Mouse (Mus musculus): ENCODE results near the gene Apoa2. TPM values are rescaled to one million over a fixed set of nuclear protein-coding genes. Genes with fewer than 3 reads are reported as not detected.

Apoa2 gene
- polyA plus RNA-seq, 1 experiment: not detected

GRCm38 (mm10) chr1:171193911-171194830, 30.7 kb upstream of the Apoa2 start:
- Histone ChIP-seq H3ac (ENCODE audit: control insufficient read depth, insufficient read length) (no peak overlapping the region), H3K4me2 (ENCODE audit: low read depth) (peak overlapping the region; percentile 76), H3K4me3 (no peak overlapping the region), H3K27me3 (ENCODE audit: control insufficient read depth, insufficient read depth, insufficient read length) (no peaks in the 10 kb centered on the region), H3K36me3 (ENCODE audit: control insufficient read depth, insufficient read depth) (no peaks in the 10 kb centered on the region), H3K79me2 (ENCODE audit: control insufficient read depth, insufficient read depth) (no peaks in the 10 kb centered on the region)
- TF ChIP-seq MYOD1 (IDR thresholded peaks at IDR 0.05; ENCODE audit: control insufficient read depth in 1 of 3, insufficient read length in 2 of 3, low read depth in 2 of 3) (no peak), USF1 (IDR thresholded peaks at IDR 0.05; ENCODE audit: low read depth) (no peak), MAX (IDR thresholded peaks at IDR 0.05; ENCODE audit: low read depth) (no peak), POLR2AphosphoS2 (IDR thresholded peaks at IDR 0.05; ENCODE audit: insufficient read length, low read depth) (no peak), REST (IDR thresholded peaks at IDR 0.05; ENCODE audit: insufficient read depth, insufficient read length) (no peak), CEBPB (IDR thresholded peaks at IDR 0.05; ENCODE audit: insufficient read depth, poor library complexity, severe bottlenecking) (no peak), SRF (IDR thresholded peaks at IDR 0.05; ENCODE audit: control insufficient read depth, insufficient read length, low read depth) (no peak), POLR2A (IDR thresholded peaks at IDR 0.05; ENCODE audit: insufficient read length, low read depth) (no peak)

- H3K36me3 ChIP-seq (ENCODE audit: control insufficient read depth, insufficient read depth): no peaks in the 10 kb centered on the region
- no peak overlapping the region for H3K4me2 ChIP-seq (ENCODE audit: low read depth)
- TF ChIP-seq CEBPB (IDR thresholded peaks at IDR 0.05; ENCODE audit: insufficient read depth, poor library complexity, severe bottlenecking) (no peak), POLR2A (IDR thresholded peaks at IDR 0.05; ENCODE audit: insufficient read length, low read depth) (no peak), MYOD1 (IDR thresholded peaks at IDR 0.05; ENCODE audit: control insufficient read depth in 1 of 3, insufficient read length in 2 of 3, low read depth in 2 of 3) (no peak), E2F4 (IDR thresholded peaks at IDR 0.05; ENCODE audit: insufficient read depth) (no peak), POLR2AphosphoS2 (IDR thresholded peaks at IDR 0.05; ENCODE audit: insufficient read length, low read depth) (no peak), MAX (IDR thresholded peaks at IDR 0.05; ENCODE audit: low read depth) (no peak), USF1 (IDR thresholded peaks at IDR 0.05; ENCODE audit: low read depth) (no peak), REST (IDR thresholded peaks at IDR 0.05; ENCODE audit: insufficient read depth, insufficient read length) (no peak), TCF12 (IDR thresholded peaks at IDR 0.05; ENCODE audit: insufficient read depth, poor library complexity, severe bottlenecking) (no peak), TCF3 (IDR thresholded peaks at IDR 0.05; ENCODE audit: insufficient read length, low read depth) (no peak), MYOG (IDR thresholded peaks at IDR 0.05; ENCODE audit: control insufficient read depth in 1 of 3, insufficient read depth in 1 of 3, insufficient read length in 2 of 3, low read depth in 2 of 3) (no peak), SRF (IDR thresholded peaks at IDR 0.05; ENCODE audit: control insufficient read depth, insufficient read length, low read depth) (no peak)
- no peak overlapping the region for H3K4me3 ChIP-seq
- no peaks in the 10 kb centered on the region for H3K79me2 ChIP-seq (ENCODE audit: control insufficient read depth, insufficient read depth)
- H3ac ChIP-seq (ENCODE audit: control insufficient read depth, insufficient read length): no peak overlapping the region
- no peaks in the 10 kb centered on the region for H3K27me3 ChIP-seq (ENCODE audit: control insufficient read depth, insufficient read depth, insufficient read length)
These were observed 29.6 kb upstream of the Apoa2 start for GRCm38 (mm10) chr1:171195046-171195822.

- no peak for TF ChIP-seq MYOG (IDR thresholded peaks at IDR 0.05; ENCODE audit: control insufficient read depth in 1 of 3, insufficient read depth in 1 of 3, insufficient read length in 2 of 3, low read depth in 2 of 3)
- TF ChIP-seq E2F4 (IDR thresholded peaks at IDR 0.05; ENCODE audit: insufficient read depth): no peak
- Histone ChIP-seq H3K27me3 (ENCODE audit: control insufficient read depth, insufficient read depth, insufficient read length) (no peaks in the 10 kb centered on the region), H3K4me3 (no peak within 1 kb of the TSS)
These were observed 28.9 kb upstream of the Apoa2 start, which contains the start of gene Pcp4l1 for GRCm38 (mm10) chr1:171195887-171196397. TSS of gene Pcp4l1 (minus strand) at chr1:171196268.

GRCm38 (mm10) chr1:171199532-171199931, 25.3 kb upstream of the Apoa2 start:
- H3ac ChIP-seq (ENCODE audit: control insufficient read depth, insufficient read length): no peak overlapping the region
- H3K79me2 ChIP-seq (ENCODE audit: control insufficient read depth, insufficient read depth): no peaks in the 10 kb centered on the region
- TF ChIP-seq SRF (IDR thresholded peaks at IDR 0.05; ENCODE audit: control insufficient read depth, insufficient read length, low read depth): no peak
- TF ChIP-seq POLR2AphosphoS2 (IDR thresholded peaks at IDR 0.05; ENCODE audit: insufficient read length, low read depth): no peak
- TF ChIP-seq CEBPB (IDR thresholded peaks at IDR 0.05; ENCODE audit: insufficient read depth, poor library complexity, severe bottlenecking): no peak
- no peak for TF ChIP-seq MAX (IDR thresholded peaks at IDR 0.05; ENCODE audit: low read depth)
- H3K27me3 ChIP-seq (ENCODE audit: control insufficient read depth, insufficient read depth, insufficient read length): no peaks in the 10 kb centered on the region
- no peak overlapping the region for H3K4me3 ChIP-seq
- no peaks in the 10 kb centered on the region for H3K36me3 ChIP-seq (ENCODE audit: control insufficient read depth, insufficient read depth)
- no peak overlapping the region for H3K4me2 ChIP-seq (ENCODE audit: low read depth)

More at GRCm38 (mm10) chr1:171195887-171196397, 28.9 kb upstream of the Apoa2 start, which contains the start of gene Pcp4l1:
- H3K79me2 ChIP-seq (ENCODE audit: control insufficient read depth, insufficient read depth): no peaks in the 10 kb centered on the region
- H3K4me2 ChIP-seq (ENCODE audit: low read depth): no peak within 1 kb of the TSS
- H3ac ChIP-seq (ENCODE audit: control insufficient read depth, insufficient read length): no peak within 1 kb of the TSS
- no peaks in the 10 kb centered on the region for H3K36me3 ChIP-seq (ENCODE audit: control insufficient read depth, insufficient read depth)

GRCm38 (mm10) chr1:171200769-171201168, 24.1 kb upstream of the Apoa2 start:
- no peaks in the 10 kb centered on the region for H3K79me2 ChIP-seq (ENCODE audit: control insufficient read depth, insufficient read depth)
- no peak overlapping the region for H3ac ChIP-seq (ENCODE audit: control insufficient read depth, insufficient read length)
- H3K36me3 ChIP-seq (ENCODE audit: control insufficient read depth, insufficient read depth): no peaks in the 10 kb centered on the region
- no peaks in the 10 kb centered on the region for H3K27me3 ChIP-seq (ENCODE audit: control insufficient read depth, insufficient read depth, insufficient read length)
- TF ChIP-seq POLR2AphosphoS2 (IDR thresholded peaks at IDR 0.05; ENCODE audit: insufficient read length, low read depth) (no peak), TCF12 (IDR thresholded peaks at IDR 0.05; ENCODE audit: insufficient read depth, poor library complexity, severe bottlenecking) (no peak), MYOG (IDR thresholded peaks at IDR 0.05; ENCODE audit: control insufficient read depth in 1 of 3, insufficient read depth in 1 of 3, insufficient read length in 2 of 3, low read depth in 2 of 3) (no peak), SRF (IDR thresholded peaks at IDR 0.05; ENCODE audit: control insufficient read depth, insufficient read length, low read depth) (no peak), CEBPB (IDR thresholded peaks at IDR 0.05; ENCODE audit: insufficient read depth, poor library complexity, severe bottlenecking) (no peak), USF1 (IDR thresholded peaks at IDR 0.05; ENCODE audit: low read depth) (no peak), MAX (IDR thresholded peaks at IDR 0.05; ENCODE audit: low read depth) (no peak), POLR2A (IDR thresholded peaks at IDR 0.05; ENCODE audit: insufficient read length, low read depth) (no peak)
- no peak overlapping the region for H3K4me2 ChIP-seq (ENCODE audit: low read depth)
- no peak overlapping the region for H3K4me3 ChIP-seq

All from myocyte (in vitro differentiated cells).